Mouse (Mus musculus) midbrain, embryonic 11.5 days (tissue): ENCODE measurements at regions not wholly inside any gene's neighbourhood (a gene's known extent, or its start where the extent isn't known, plus 50 kb on each side); places are given as distances from the start of the nearest gene placed in this dataset.

ENCODE experiments used
- ATAC-seq: fragments of 200-750 bp; cut with Nextera tagmentation; 2 replicates; pipeline ENCODE4 v1.8.0; 2017; ENCODE audit warnings: moderate TSS enrichment, moderate library complexity; ENCODE audit not compliant: low FRiP score
- DNase-seq: peaks from one replicate; pipeline ENCODE4 v3.0.0; 2015; ENCODE audit warnings: low spot score; ENCODE audit errors: missing footprints
- H3K27ac ChIP-seq: fragments of 300-500 bp; sonication (generic); 2 replicates; pipeline ENCODE4 v1.5.1; 2014; ENCODE audit warnings: low read depth, low read length
- H3K27me3 ChIP-seq: fragments of 300-500 bp; sonication (generic); 2 replicates; pipeline ENCODE4 v1.6.1; 2014; ENCODE audit warnings: mild to moderate bottlenecking, low read length, moderate library complexity, mixed read lengths; ENCODE audit not compliant: control insufficient read depth, insufficient read depth
- H3K36me3 ChIP-seq: fragments of 300-500 bp; sonication (generic); 2 replicates; pipeline ENCODE4 v1.6.1; 2014; ENCODE audit warnings: mild to moderate bottlenecking, low read length, moderate library complexity, mixed read lengths; ENCODE audit not compliant: control insufficient read depth, insufficient read depth
- H3K4me1 ChIP-seq: fragments of 300-500 bp; sonication (generic); 2 replicates; pipeline ENCODE4 v1.6.1; 2014; ENCODE audit warnings: low read length; ENCODE audit not compliant: control insufficient read depth, insufficient read depth
- H3K4me2 ChIP-seq: fragments of 300-500 bp; sonication (generic); 2 replicates; pipeline ENCODE4 v1.6.1; 2014; ENCODE audit warnings: mild to moderate bottlenecking, moderate library complexity
- H3K4me3 ChIP-seq: fragments of 300-500 bp; sonication (generic); 2 replicates; pipeline ENCODE4 v1.5.1; 2014; ENCODE audit warnings: low read depth, low read length
- H3K9ac ChIP-seq: fragments of 300-500 bp; sonication (generic); 2 replicates; pipeline ENCODE4 v1.6.1; 2014; ENCODE audit warnings: low read length
- H3K9me3 ChIP-seq: fragments of 300-500 bp; sonication (generic); 2 replicates; pipeline ENCODE4 v1.6.1; 2016; ENCODE audit warnings: low read length; ENCODE audit not compliant: control insufficient read depth
- WGBS: fragments of 180-500 bp; shearing (Covaris S2); extraction: QIAGEN DNeasy Blood & Tissue Kit; methylation state at CpG from one replicate; pipeline ENCODE4 v1.1.7; 2014; 5-methylcytosine and 5-hydroxymethylcytosine counted together

DNA sequence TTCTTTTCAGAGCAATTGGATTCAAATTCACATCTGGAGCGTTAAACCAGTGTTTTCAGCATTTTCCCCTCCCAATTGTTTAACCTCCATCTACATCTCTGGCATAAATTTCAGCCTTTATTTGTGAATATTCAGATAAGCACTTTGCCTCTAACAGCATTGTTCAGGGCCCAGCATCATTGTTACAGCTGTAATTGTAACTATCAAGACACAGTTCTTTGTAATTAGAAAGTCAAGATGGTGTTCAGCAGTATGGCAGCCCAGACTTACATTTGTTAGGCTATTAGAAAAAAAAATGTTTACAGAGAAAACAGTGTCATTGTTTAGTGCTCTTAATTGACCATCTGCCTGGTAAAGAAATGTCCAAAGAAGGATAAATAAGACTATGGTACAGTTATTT lies 1042.6 kb downstream of the 5730522E02Rik start:
- Histone ChIP-seq H3K4me1 (no peaks in the 10 kb centered on the region), H3K36me3 (no peaks in the 10 kb centered on the region), H3K27ac (no peak overlapping the region), H3K4me2 (no peak overlapping the region), H3K9ac (no peak overlapping the region), H3K4me3 (no peak overlapping the region), H3K9me3 (no peaks in the 10 kb centered on the region), H3K27me3 (no peaks in the 10 kb centered on the region)
- WGBS, result 84% methylated on average over 1 of the region's 1 CpGs
- ATAC-seq (no peak), DNase-seq (peak; percentile 54)

DNA sequence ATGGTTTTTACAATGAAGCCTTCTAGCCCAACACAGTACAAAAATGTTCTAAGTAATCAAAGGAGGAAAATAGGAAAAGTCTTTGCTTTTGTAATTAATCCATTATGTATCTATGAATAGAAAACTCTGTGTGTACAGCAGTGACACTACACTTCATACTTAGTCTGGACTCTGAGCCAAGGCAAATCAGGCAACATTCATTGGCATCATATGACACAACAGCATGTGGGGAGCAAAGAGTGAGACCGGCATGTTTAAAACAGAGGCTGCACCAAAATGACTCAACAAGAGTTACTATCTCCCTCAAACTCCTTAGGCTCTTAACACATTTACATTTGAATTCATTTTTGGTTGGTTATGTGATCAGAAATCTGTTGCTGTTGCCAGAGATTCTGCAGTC lies 1039.5 kb downstream of the 5730522E02Rik start:
- H3K4me3 ChIP-seq, result no peak overlapping the region
- no peak overlapping the region for H3K4me2 ChIP-seq
- H3K27me3 ChIP-seq, result no peaks in the 10 kb centered on the region
- 90% methylated on average over 1 of the region's 1 CpGs for WGBS
- H3K4me1 ChIP-seq, result no peaks in the 10 kb centered on the region
- no peak for ATAC-seq
- H3K27ac ChIP-seq, result no peak overlapping the region
- H3K9ac ChIP-seq, result no peak overlapping the region
- H3K9me3 ChIP-seq, result no peaks in the 10 kb centered on the region
- no peak for DNase-seq
- no peaks in the 10 kb centered on the region for H3K36me3 ChIP-seq
